Mouse (Mus musculus) lung, adult 2 months (tissue): ENCODE data around the gene B3gnt6.
"Not testable (repeated sequence)": the region's sequence is repeated elsewhere in the genome, so short reads cannot be mapped to it uniquely, and the experiment has no call there.

Experiments used
- CTCF ChIP-seq: fragments of 200-500 bp; IDR thresholded peaks from 2 replicates; pipeline ENCODE4 v1.5.1; 2011; ENCODE audit warnings: mild to moderate bottlenecking, low read length, control low read depth; ENCODE audit not compliant: insufficient read depth
- POLR2A ChIP-seq: fragments of 200-500 bp; IDR thresholded peaks from 2 replicates; pipeline ENCODE4 v1.6.1; 2011; ENCODE audit warnings: low read depth, mild to moderate bottlenecking, control low read depth, low read length, borderline replicate concordance; ENCODE audit errors: extremely low read depth

GRCm38 (mm10) chr7:98187332-98187731 is 11.9 kb downstream of the B3gnt6 start:
- not testable (repeated sequence) for TF ChIP-seq POLR2A, CTCF
